Mouse (Mus musculus): ENCODE results near the gene Dkkl1. TPM values are rescaled to one million over a fixed set of nuclear protein-coding genes. Genes with fewer than 3 reads are reported as not detected.

Dkkl1 gene
- polyA plus RNA-seq, 1 experiment from 2014 or later = 0.80 TPM

- WGBS = 89% methylated on average over 7 of the region's 7 CpGs
- ATAC-seq (replicated peaks; ENCODE audit: low FRiP score, low TSS enrichment, low read depth) (no peak), DNase-seq (ENCODE audit: low spot score) (no peak)
- Histone ChIP-seq H3K9me3 (ENCODE audit: control insufficient read depth, low read length) (no peaks in the 10 kb centered on the region), H3K27ac (ENCODE audit: low read depth) (no peak overlapping the region), H3K4me1 (replicated peaks; ENCODE audit: control insufficient read depth, insufficient read depth, low read length) (peaks cover 6% of the 10 kb centered on the region), H3K36me3 (ENCODE audit: control insufficient read depth, insufficient read depth, low read length) (no peaks in the 10 kb centered on the region), H3K4me2 (ENCODE audit: low read length) (no peak overlapping the region), H3K4me3 (ENCODE audit: low read depth, low read length) (no peak overlapping the region), H3K9ac (ENCODE audit: low read length) (no peak overlapping the region), H3K27me3 (replicated peaks; ENCODE audit: control insufficient read depth, insufficient read depth, low read length) (no peaks in the 10 kb centered on the region)
These were observed 28.2 kb upstream of the Dkkl1 start for GRCm38 (mm10) chr7:45240109-45240508.

DNA sequence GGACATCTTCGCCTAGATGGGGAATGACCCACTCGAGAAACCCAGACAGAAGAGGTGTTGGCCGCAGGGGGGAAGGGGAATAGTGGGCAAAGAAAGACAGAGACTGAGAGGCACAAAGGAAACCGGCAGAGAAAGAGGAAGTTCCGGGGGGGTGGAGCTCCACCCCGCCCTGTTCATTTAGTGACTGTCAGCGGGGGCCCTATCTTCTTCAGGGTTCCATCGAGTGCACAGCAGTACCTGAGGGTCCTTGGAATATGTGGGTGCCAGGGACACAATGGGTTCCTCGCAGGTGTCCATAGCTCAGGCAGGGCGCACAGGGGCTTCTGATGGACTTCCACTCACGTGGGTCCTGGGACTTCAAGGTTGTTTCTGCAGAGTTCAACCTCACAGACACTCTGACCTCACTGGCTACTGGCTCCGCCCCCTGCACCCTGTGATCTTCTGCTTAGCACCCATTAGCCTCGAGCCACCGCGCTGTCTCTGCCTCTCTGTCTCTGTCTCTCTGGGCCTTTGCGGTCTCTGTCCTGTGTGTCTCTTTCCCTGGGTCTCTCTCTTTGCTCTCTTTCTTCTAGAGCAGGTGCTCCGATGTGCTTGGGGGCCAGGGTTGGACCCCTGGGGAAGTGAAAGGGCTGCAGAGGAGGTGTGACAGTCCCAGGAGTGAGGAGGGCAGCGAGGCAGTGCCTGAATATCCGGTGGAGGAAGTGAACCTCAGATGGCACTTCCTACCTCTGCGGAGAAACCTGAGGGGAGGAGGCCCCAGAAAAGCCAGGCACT, 27.0 kb upstream of the Dkkl1 start, which contains the start of gene Cd37:
Cd37 (minus strand) TSS at position 393 of the 774 bp plus-strand sequence.
- Histone ChIP-seq H3K4me2 (ENCODE audit: low read length) (peak within 1 kb of the TSS; percentile 22; the same call in 1 of the 2 replicates), H3K27me3 (replicated peaks; ENCODE audit: control insufficient read depth, insufficient read depth, low read length) (no peaks in the 10 kb centered on the region), H3K27ac (ENCODE audit: low read depth) (no peak within 1 kb of the TSS), H3K9ac (ENCODE audit: low read length) (no peak within 1 kb of the TSS), H3K4me1 (replicated peaks; ENCODE audit: control insufficient read depth, insufficient read depth, low read length) (peaks cover 15% of the 10 kb centered on the region), H3K4me3 (ENCODE audit: low read depth, low read length) (no peak within 1 kb of the TSS), H3K36me3 (ENCODE audit: control insufficient read depth, insufficient read depth, low read length) (peaks cover under 1% of the 10 kb centered on the region), H3K9me3 (ENCODE audit: control insufficient read depth, low read length) (no peaks in the 10 kb centered on the region)
- ATAC-seq (replicated peaks; ENCODE audit: low FRiP score, low TSS enrichment, low read depth) = no peak
- no peak for DNase-seq (ENCODE audit: low spot score)
- 38% methylated on average over 20 of the region's 20 CpGs for WGBS

DNA sequence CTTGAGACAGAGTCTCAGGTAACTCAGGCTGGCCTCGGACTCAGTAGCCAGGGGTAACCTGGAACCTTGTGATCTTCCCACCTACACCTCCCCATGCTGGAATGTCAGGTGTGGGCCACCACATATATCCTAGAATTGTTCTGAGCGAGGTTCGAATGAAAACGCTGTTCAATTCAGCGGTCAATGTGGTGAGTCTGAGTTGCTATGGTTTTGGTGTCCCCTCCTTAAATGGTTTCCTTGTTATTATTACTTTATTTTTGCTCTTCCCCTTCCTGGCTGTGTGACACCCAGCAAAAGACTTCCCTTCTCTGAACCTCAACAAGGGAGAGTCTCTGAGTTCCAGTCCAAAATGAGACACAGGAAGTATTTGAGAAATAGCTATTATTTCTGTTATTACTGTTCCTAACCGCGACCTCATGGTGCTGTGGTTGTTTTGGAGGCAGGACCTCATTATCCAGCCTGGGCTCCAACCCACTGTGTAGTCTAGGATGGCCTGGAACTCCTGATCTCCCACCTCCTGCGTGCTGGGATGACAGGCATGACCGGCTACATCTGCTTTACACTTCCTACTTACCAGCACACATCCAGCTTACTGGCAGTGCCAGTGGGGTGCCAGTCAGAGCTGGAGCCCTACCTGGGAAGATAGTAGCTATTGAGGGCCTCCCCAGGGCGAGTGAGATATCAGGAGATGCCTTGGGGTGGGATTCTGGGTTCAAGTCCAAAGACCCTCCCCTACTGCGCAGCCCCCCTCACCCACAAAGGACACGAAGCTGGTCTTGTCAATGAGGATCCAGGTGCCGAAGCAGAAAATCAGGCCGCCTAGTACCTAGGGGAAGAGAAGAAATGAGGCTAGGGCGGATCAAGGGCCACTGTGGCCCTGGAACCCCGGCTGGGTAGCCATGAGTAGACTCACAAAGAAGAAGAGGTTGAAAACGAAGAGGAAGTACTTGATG, 26.1 kb upstream of the Dkkl1 start:
- no peak overlapping the region for H3K4me3 ChIP-seq (ENCODE audit: low read depth, low read length)
- WGBS = 75% methylated on average over 17 of the region's 17 CpGs
- no peak overlapping the region for H3K9ac ChIP-seq (ENCODE audit: low read length)
- H3K4me1 ChIP-seq (replicated peaks; ENCODE audit: control insufficient read depth, insufficient read depth, low read length) = peaks cover 22% of the 10 kb centered on the region
- no peak overlapping the region for H3K4me2 ChIP-seq (ENCODE audit: low read length)
- no peaks in the 10 kb centered on the region for H3K27me3 ChIP-seq (replicated peaks; ENCODE audit: control insufficient read depth, insufficient read depth, low read length)
- peaks cover 10% of the 10 kb centered on the region for H3K36me3 ChIP-seq (ENCODE audit: control insufficient read depth, insufficient read depth, low read length)
- no peaks in the 10 kb centered on the region for H3K9me3 ChIP-seq (ENCODE audit: control insufficient read depth, low read length)
- ATAC-seq (replicated peaks; ENCODE audit: low FRiP score, low TSS enrichment, low read depth) (no peak), DNase-seq (ENCODE audit: low spot score) (no peak)
- H3K27ac ChIP-seq (ENCODE audit: low read depth) = no peak overlapping the region

DNA sequence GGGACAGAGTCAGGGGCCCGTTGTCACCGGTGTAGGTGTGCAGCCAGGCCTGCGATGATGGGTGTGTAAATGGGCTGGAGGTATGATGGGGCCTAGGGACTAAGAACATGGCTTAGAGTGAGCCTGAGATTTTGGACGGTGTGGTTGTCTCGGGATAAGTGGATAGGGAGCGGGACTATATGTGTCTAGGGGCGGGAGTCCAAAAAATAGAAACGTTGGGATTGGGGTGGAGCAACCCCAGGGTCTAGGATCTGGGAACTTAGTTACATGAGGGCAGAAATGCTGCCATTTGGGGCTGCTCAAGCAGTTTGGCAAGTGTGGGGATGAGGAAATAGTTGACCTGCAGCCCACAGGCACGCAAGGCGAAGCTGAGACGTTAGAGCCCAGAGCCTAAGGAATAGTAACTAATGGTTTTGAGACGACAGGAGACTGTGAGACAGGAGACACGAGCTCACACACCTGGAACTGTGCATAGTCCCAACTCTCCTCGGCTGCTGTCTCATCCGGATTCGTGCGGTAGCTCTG, 23.8 kb upstream of the Dkkl1 start:
- peak overlapping the region; percentile 23; the same call in 1 of the 2 replicates for H3K4me3 ChIP-seq (ENCODE audit: low read depth, low read length)
- H3K4me1 ChIP-seq (replicated peaks; ENCODE audit: control insufficient read depth, insufficient read depth, low read length) = peaks cover 24% of the 10 kb centered on the region
- peak; percentile 6; the same call in 1 of the 2 replicates for ATAC-seq (replicated peaks; ENCODE audit: low FRiP score, low TSS enrichment, low read depth)
- peaks cover 33% of the 10 kb centered on the region for H3K36me3 ChIP-seq (ENCODE audit: control insufficient read depth, insufficient read depth, low read length)
- peak overlapping the region; percentile 47 for H3K4me2 ChIP-seq (ENCODE audit: low read length)
- H3K9me3 ChIP-seq (ENCODE audit: control insufficient read depth, low read length) = no peaks in the 10 kb centered on the region
- H3K27ac ChIP-seq (ENCODE audit: low read depth) = 0 out of 2 replicates have a peak overlapping the region, but pooled peaks have one; percentile 33
- 0 out of 2 replicates have a peak overlapping the region, but pooled peaks have one; percentile 7 for H3K9ac ChIP-seq (ENCODE audit: low read length)
- no peaks in the 10 kb centered on the region for H3K27me3 ChIP-seq (replicated peaks; ENCODE audit: control insufficient read depth, insufficient read depth, low read length)
- no peak for DNase-seq (ENCODE audit: low spot score)
- 33% methylated on average over 17 of the region's 17 CpGs for WGBS

- H3K27ac ChIP-seq (ENCODE audit: low read depth) = peak overlapping the region; percentile 55
- H3K4me3 ChIP-seq (ENCODE audit: low read depth, low read length) = peak overlapping the region; percentile 23
- H3K36me3 ChIP-seq (ENCODE audit: control insufficient read depth, insufficient read depth, low read length) = peaks cover 33% of the 10 kb centered on the region
- peaks cover 24% of the 10 kb centered on the region for H3K4me1 ChIP-seq (replicated peaks; ENCODE audit: control insufficient read depth, insufficient read depth, low read length)
- peak overlapping the region; percentile 47 for H3K4me2 ChIP-seq (ENCODE audit: low read length)
- peak; percentile 72 for ATAC-seq (replicated peaks; ENCODE audit: low FRiP score, low TSS enrichment, low read depth)
- 7% methylated on average over 21 of the region's 21 CpGs for WGBS
- H3K9me3 ChIP-seq (ENCODE audit: control insufficient read depth, low read length) = no peaks in the 10 kb centered on the region
- no peaks in the 10 kb centered on the region for H3K27me3 ChIP-seq (replicated peaks; ENCODE audit: control insufficient read depth, insufficient read depth, low read length)
- DNase-seq (ENCODE audit: low spot score) = peak; percentile 82
- 0 out of 2 replicates have a peak overlapping the region, but pooled peaks have one; percentile 7 for H3K9ac ChIP-seq (ENCODE audit: low read length)
These were observed 23.1 kb upstream of the Dkkl1 start for GRCm38 (mm10) chr7:45234922-45235571.

DNA sequence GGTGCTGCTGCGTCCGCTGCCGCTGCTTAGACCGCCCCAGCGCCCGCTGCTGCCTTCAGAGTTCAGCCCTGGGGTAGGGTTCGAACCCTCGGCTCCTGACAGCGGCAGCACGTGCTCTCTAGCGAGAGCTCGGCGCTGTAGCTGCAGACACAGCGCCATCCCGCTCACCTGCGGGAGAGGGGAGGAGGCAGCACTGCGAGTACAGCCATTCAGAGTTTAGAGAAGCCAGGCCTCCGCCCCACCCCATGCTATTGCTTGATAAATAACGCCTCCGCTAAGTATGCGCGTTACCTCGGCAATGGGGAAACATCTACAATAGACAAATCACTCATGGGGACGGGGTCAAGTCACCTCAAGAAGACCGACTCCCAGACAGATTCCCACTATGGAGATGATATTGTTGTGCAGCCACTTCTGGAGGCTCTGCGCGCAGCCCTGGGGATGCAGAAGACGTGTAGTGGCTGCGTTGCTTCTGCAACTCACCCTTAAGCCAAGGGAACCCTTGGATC, 22.4 kb upstream of the Dkkl1 start:
- peaks cover 39% of the 10 kb centered on the region for H3K36me3 ChIP-seq (ENCODE audit: control insufficient read depth, insufficient read depth, low read length)
- peak overlapping the region; percentile 47 for H3K4me2 ChIP-seq (ENCODE audit: low read length)
- ATAC-seq (replicated peaks; ENCODE audit: low FRiP score, low TSS enrichment, low read depth) (peak; percentile 14; the same call in 1 of the 2 replicates), DNase-seq (ENCODE audit: low spot score) (peak; percentile 76)
- peaks cover 24% of the 10 kb centered on the region for H3K4me1 ChIP-seq (replicated peaks; ENCODE audit: control insufficient read depth, insufficient read depth, low read length)
- WGBS = 10% methylated on average over 29 of the region's 29 CpGs
- H3K9me3 ChIP-seq (ENCODE audit: control insufficient read depth, low read length) = no peaks in the 10 kb centered on the region
- no peaks in the 10 kb centered on the region for H3K27me3 ChIP-seq (replicated peaks; ENCODE audit: control insufficient read depth, insufficient read depth, low read length)
- no peak overlapping the region for H3K4me3 ChIP-seq (ENCODE audit: low read depth, low read length)
- H3K27ac ChIP-seq (ENCODE audit: low read depth) = peak overlapping the region; percentile 55
- H3K9ac ChIP-seq (ENCODE audit: low read length) = no peak overlapping the region

DNA sequence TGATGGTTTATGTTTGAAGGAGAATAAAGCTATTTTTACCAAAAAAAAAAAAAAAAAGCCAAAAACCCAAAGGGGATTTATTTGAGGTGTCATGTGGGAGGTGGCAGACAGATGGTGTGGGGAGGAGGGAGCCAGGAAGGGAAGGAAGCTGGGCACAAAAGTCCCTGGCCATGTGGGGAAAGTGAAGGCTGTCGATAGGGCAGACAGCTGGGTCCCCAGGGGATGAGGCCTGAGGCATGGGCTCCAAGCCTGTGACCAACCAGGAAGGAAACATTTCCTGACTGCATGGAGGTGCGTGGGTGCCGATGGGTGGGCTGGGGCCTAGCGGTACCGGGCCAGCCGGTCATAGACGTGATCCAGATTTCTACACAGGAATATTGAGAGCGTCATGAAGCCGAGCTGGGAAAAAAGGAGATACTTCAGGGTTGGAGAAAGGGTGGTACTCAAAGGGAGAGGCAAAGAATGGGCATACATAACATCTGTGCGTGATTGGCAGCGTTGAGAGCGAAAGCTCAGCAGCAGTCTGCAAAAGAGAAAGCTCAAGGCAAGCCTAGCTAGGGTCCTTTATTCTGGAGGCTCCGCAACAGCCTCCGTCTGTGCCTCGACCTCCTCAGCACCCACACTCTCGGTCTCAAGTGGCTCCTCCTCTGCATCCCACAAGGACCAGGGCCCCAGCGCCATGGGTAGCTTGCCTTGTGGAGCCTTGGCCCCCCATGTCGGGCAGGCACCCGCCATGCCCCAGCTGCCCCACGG, 21.8 kb upstream of the Dkkl1 start:
- Histone ChIP-seq H3K4me3 (ENCODE audit: low read depth, low read length) (no peak overlapping the region), H3K4me1 (replicated peaks; ENCODE audit: control insufficient read depth, insufficient read depth, low read length) (peaks cover 24% of the 10 kb centered on the region), H3K36me3 (ENCODE audit: control insufficient read depth, insufficient read depth, low read length) (peaks cover 46% of the 10 kb centered on the region), H3K27me3 (replicated peaks; ENCODE audit: control insufficient read depth, insufficient read depth, low read length) (no peaks in the 10 kb centered on the region), H3K9me3 (ENCODE audit: control insufficient read depth, low read length) (no peaks in the 10 kb centered on the region), H3K4me2 (ENCODE audit: low read length) (peak overlapping the region; percentile 22; the same call in 1 of the 2 replicates), H3K9ac (ENCODE audit: low read length) (0 out of 2 replicates have a peak overlapping the region, but pooled peaks have one; percentile 4), H3K27ac (ENCODE audit: low read depth) (0 out of 2 replicates have a peak overlapping the region, but pooled peaks have one; percentile 55)
- no peak for DNase-seq (ENCODE audit: low spot score)
- ATAC-seq (replicated peaks; ENCODE audit: low FRiP score, low TSS enrichment, low read depth) = no peak
- WGBS = 33% methylated on average over 20 of the region's 20 CpGs

All from intestine, embryonic 14.5 days (tissue).